Mouse (Mus musculus) subcutaneous adipose tissue, adult 2 months (tissue): Measurements from ENCODE around the gene Acd. TPM values are rescaled to one million over a fixed set of nuclear protein-coding genes. Genes with fewer than 3 reads are reported as not detected.

Source experiments
- polyA plus RNA-seq: library from polyadenylated mRNA; depleted of rRNA; stranded (reverse); fragments of >200 nt; gene quantifications from 2 replicates; pipeline ENCODE4 v1.2.3, GENCODE M21; 2012; ENCODE audit warnings: low replicate concordance; rRNA removed

The Acd gene
- polyA plus RNA-seq, result 39.9 and 48.6 TPM in 2 replicates

DNA sequence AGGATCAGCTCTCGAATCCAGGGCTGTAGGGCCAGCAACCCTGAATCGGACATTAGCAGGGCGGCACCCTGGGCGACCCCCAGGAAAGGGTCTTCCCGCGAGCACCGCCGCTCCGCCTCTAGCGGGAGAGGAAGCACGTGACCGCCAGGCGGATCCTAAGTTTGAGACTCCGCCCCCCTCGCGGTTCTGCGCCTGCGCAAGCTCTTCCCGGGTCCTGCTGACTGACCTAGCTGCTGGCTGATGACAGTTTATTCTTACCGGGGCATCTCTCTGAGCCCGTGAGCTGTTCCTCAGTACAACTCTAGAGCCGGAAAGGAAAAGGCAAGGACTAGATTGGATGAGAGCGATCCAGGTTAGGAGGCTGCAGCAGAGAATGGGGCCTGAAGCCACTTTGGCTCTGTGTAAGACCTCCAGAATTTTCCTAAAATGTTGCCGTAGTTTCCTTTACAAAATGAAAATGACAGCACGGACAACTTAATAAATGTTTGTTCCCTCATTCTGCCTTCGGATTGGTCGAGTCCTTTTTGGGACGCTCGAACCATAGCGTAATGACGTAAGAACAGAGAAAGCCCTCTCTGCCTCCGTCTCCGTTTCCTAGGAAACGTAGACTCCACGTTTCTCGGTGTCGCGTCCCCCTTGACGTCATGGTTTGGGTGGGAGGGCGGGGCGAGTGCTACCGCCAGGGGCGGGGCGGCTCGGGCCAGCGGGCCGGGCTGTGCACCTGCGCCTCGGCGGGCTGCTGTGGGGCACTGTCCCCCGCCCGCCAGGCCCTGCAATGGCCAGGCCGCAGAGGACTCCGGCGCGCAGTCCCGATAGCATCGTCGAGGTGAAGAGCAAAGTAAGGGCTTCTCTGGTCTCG is at the start of gene Acd, which contains the start of gene Pard6a:
Acd (minus strand) TSS at position 137 of the 859 bp plus-strand sequence.
Pard6a (plus strand) TSS at position 183 of the 859 bp plus-strand sequence.

DNA sequence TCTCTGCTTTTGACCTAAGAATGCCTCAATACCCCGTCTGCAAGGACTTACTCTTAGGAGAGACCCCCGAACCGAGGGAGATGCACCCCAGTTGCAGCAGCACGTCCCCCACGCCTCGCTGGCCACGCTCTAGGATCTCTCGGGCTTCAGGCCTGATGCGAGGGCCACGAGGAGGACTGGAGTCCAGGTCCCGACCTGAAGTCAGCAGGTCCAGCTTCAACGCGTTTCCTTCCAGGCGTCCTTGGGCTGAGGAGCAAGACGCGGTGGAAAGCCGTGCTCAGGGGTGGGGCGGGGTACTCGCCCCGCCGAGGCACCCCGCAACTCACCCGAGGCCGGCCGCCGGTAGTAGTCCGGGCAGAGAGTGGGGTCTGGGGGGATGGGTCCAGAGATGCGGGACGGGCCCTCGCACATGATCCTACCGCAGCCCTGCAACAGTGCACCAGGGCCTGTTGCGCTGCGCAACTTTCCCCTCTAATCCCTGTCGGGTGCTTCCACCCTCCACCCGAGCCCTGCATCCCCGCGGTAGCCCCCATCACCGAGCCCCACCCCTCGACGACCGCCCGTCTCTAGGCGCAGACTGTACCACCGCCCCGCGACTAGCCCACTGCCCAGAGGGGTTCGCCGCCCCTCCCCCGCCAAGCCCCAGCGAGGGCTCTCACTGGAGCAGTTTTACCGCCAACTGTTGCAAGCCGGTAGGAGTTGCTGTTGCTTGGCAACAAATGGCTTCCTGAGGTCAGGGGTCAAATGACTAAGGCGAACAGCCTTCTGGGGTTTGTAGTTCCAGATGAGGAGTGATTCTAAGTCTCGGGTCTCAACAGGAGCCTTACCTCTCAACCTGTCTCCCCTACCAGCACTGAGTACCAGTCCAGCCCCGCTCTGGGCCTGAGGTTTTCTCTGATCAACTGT is 6.8 kb upstream of the Acd start, which contains the start of the genes 4933405L10Rik and Enkd1:
4933405L10Rik (plus strand) TSS at position 158 of the 906 bp plus-strand sequence.
Enkd1 (minus strand) TSS at position 713 of the 906 bp plus-strand sequence.

DNA sequence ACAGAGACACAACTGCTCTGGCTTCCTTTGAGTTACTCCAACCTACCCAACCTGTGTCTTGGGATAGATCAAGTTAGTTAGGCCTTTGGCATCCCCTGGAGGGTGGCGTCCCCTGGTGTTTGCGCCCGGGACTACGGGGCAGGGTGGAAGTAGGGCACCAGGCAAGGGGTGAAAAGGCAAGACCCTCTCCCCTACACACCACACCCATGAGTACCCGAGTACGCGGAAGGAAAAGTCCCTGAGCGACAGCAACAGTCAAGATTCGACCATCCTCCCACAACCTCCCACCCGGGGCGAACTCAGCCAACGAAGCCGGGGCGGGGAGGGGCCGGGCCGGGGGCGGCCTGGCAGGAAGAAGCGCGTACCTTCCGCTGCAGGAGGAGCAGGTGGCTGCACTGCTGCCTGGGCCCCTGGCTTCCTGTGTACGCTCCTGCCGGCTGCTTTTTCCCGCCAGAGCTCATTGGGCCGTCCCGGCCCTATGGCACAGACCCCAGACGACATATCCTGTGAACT is 15.1 kb downstream of the Acd start, which contains the start of gene Carmil2:
Carmil2 (plus strand) TSS at position 479 of the 513 bp plus-strand sequence.

Other genes starting within 250 kb of the Acd start
- 171 and 479 TPM in 2 replicates for gene Tppp3, start 229.6 kb downstream of the Acd start, polyA plus RNA-seq
- 51.5 and 98.0 TPM in 2 replicates for gene Zdhhc1, start 204.2 kb downstream of the Acd start, polyA plus RNA-seq
- gene Hsd11b2, start 182.3 kb downstream of the Acd start, polyA plus RNA-seq, result 3.3 and 572 TPM in 2 replicates
- gene Atp6v0d1, start 135.1 kb downstream of the Acd start, polyA plus RNA-seq, result 150 and 241 TPM in 2 replicates
- 34.4 and 43.4 TPM in 2 replicates for gene Ripor1, start 95.8 kb downstream of the Acd start, polyA plus RNA-seq
- gene Ctcf, start 64.5 kb downstream of the Acd start, polyA plus RNA-seq, result 11.0 and 24.5 TPM in 2 replicates
- gene Agrp, start 63.7 kb downstream of the Acd start, polyA plus RNA-seq, result not detected in 2 replicates
- 1.2 and 1.5 TPM in 2 replicates for gene Carmil2, start 14.8 kb downstream of the Acd start, polyA plus RNA-seq
- 25.6 and 26.0 TPM in 2 replicates for gene Pard6a, start within 50 bp of the Acd start, polyA plus RNA-seq
- 0.10 TPM in 1 of 2 replicates, not detected in the other for gene 4933405L10Rik, start 6.6 kb upstream of the Acd start, polyA plus RNA-seq
- 5.7 and 12.8 TPM in 2 replicates for gene Enkd1, start 7.1 kb upstream of the Acd start, polyA plus RNA-seq
- gene Gfod2, start 57.6 kb upstream of the Acd start, polyA plus RNA-seq, result 7.7 and 10.0 TPM in 2 replicates
- gene Ranbp10, start 126.2 kb upstream of the Acd start, polyA plus RNA-seq, result 26.6 and 31.6 TPM in 2 replicates
- gene Tsnaxip1, start 126.6 kb upstream of the Acd start, polyA plus RNA-seq, result 0.05 TPM in 1 of 2 replicates, not detected in the other
- 17.6 and 36.3 TPM in 2 replicates for gene Cenpt, start 152.2 kb upstream of the Acd start, polyA plus RNA-seq
- 39.9 and 66.8 TPM in 2 replicates for gene Thap11, start 154.0 kb upstream of the Acd start, polyA plus RNA-seq
- 37.9 and 42.9 TPM in 2 replicates for gene Nutf2, start 159.5 kb upstream of the Acd start, polyA plus RNA-seq
- gene Edc4, start 179.8 kb upstream of the Acd start, polyA plus RNA-seq, result 45.4 and 85.8 TPM in 2 replicates
- 1.2 and 1.5 TPM in 2 replicates for gene Nrn1l, start 192.5 kb upstream of the Acd start, polyA plus RNA-seq
- 55.5 and 60.6 TPM in 2 replicates for gene Pskh1, start 199.3 kb upstream of the Acd start, polyA plus RNA-seq
- 2.2 and 4.2 TPM in 2 replicates for gene Ctrl, start 232.8 kb upstream of the Acd start, polyA plus RNA-seq
- gene Psmb10, start 237.3 kb upstream of the Acd start, polyA plus RNA-seq, result 152 and 154 TPM in 2 replicates
- 3.1 and 5.9 TPM in 2 replicates for gene Lcat, start 242.3 kb upstream of the Acd start, polyA plus RNA-seq